ENCODE assay signal across 22 mouse cellular contexts in genomic region chr5:13066942-13067341, GRCm38 (mm10). TPM values are rescaled to one million over a fixed set of nuclear protein-coding genes. Genes with fewer than 3 reads are reported as not detected.
DNase-seq lines count a peak whose midpoint lies in the region; ATAC-seq and TF ChIP-seq lines count a peak whose summit lies in the region.
"Had no signal": no experiment of that assay in that cellular context is flagged by ENCODE, and none has a peak within 500 bp of the region (broad histone marks: within the 10 kb centered on the region; RNA-seq: fewer than 3 reads in every experiment).

No protein-coding gene starts in this region.

- DNase-seq in ZHBTc4 (ENCODE audit: low read depth, low spot score), result peak; percentile 5
- peak; percentile 17 for DNase-seq in brain, embryonic 14.5 days (ENCODE audit: low read depth)
- no peak for DNase-seq in limb, embryonic 10.5 days (ENCODE audit: low spot score)
- DNase-seq in spleen, postnatal 36 days (ENCODE audit: low spot score in 2 of 2), result no peak
- no peak for DNase-seq in cerebellum, adult 11-12 months
- no peak for DNase-seq in lung, postnatal 36 days
- DNase-seq: adrenal gland, adult 2 months; adrenal gland, postnatal 10 days; adrenal gland, postnatal 25 days; cerebellum, adult 18-20 months; cerebellum, adult 8-10 months; cerebellum, adult 9-11 months; cerebellum, postnatal 14 days; cerebellum, postnatal 36 days had no signal

- H3K9ac ChIP-seq in limb, embryonic 12.5 days (replicated peaks), result no peak overlapping the region
- H3K9ac ChIP-seq: embryonic facial prominence, embryonic 13.5 days; embryonic facial prominence, embryonic 15.5 days; forebrain, embryonic 12.5 days had no signal

- H3K4me3 ChIP-seq in limb, embryonic 10.5 days, result no peak overlapping the region
- H3K4me3 ChIP-seq in limb, embryonic 12.5 days (replicated peaks), result no peak overlapping the region
- H3K4me3 ChIP-seq: embryonic facial prominence, embryonic 13.5 days; embryonic facial prominence, embryonic 15.5 days; erythroblast, embryonic 14.5 days; forebrain, embryonic 10.5 days; forebrain, embryonic 12.5 days had no signal

- no peaks in the 10 kb centered on the region for H3K9me3 ChIP-seq in limb, embryonic 10.5 days (replicated peaks)
- H3K9me3 ChIP-seq in limb, embryonic 12.5 days, result 0 out of 2 replicates have a peak, but pooled peaks cover 3% of the 10 kb centered on the region
- H3K9me3 ChIP-seq: embryonic facial prominence, embryonic 15.5 days; forebrain, embryonic 10.5 days; forebrain, embryonic 12.5 days had no signal

- H3K27me3 ChIP-seq in limb, embryonic 10.5 days (ENCODE audit: low read depth, poor library complexity, severe bottlenecking), result no peaks in the 10 kb centered on the region
- H3K27me3 ChIP-seq in limb, embryonic 12.5 days, result no peaks in the 10 kb centered on the region
- H3K27me3 ChIP-seq: embryonic facial prominence, embryonic 13.5 days; embryonic facial prominence, embryonic 15.5 days; forebrain, embryonic 12.5 days had no signal

- WGBS in limb, embryonic 10.5 days, result 18% methylated on average over 3 of the region's 3 CpGs
- WGBS in limb, embryonic 12.5 days, result 9% methylated on average over 3 of the region's 3 CpGs

- H3K4me1 ChIP-seq in limb, embryonic 10.5 days, result peaks cover 27% of the 10 kb centered on the region
- H3K4me1 ChIP-seq in limb, embryonic 12.5 days (replicated peaks), result peaks cover 12% of the 10 kb centered on the region
- H3K4me1 ChIP-seq: embryonic facial prominence, embryonic 15.5 days; forebrain, embryonic 10.5 days; forebrain, embryonic 12.5 days had no signal

- H3K27ac ChIP-seq in limb, embryonic 10.5 days, result peak overlapping the region; percentile 77
- H3K27ac ChIP-seq in limb, embryonic 12.5 days, result no peak overlapping the region
- H3K27ac ChIP-seq: embryonic facial prominence, embryonic 13.5 days; embryonic facial prominence, embryonic 15.5 days; forebrain, embryonic 10.5 days; forebrain, embryonic 12.5 days had no signal

- 0 out of 2 replicates have a peak, but pooled peaks have one; percentile 56 for ATAC-seq in limb, embryonic 12.5 days (ENCODE audit: insufficient number of reproducible peaks, insufficient read depth, low FRiP score, low TSS enrichment, low read depth)
- ATAC-seq: forebrain, embryonic 14.5 days; forebrain, embryonic 16.5 days had no signal

- H3K4me2 ChIP-seq in limb, embryonic 12.5 days, result no peak overlapping the region
- H3K4me2 ChIP-seq: embryonic facial prominence, embryonic 13.5 days; embryonic facial prominence, embryonic 15.5 days; forebrain, embryonic 12.5 days had no signal

- H3K36me3 ChIP-seq in limb, embryonic 10.5 days, result no peaks in the 10 kb centered on the region
- no peaks in the 10 kb centered on the region for H3K36me3 ChIP-seq in limb, embryonic 12.5 days
- H3K36me3 ChIP-seq: embryonic facial prominence, embryonic 13.5 days; embryonic facial prominence, embryonic 15.5 days; forebrain, embryonic 10.5 days; forebrain, embryonic 12.5 days had no signal

- TF ChIP-seq CTCF in brain, embryonic 14.5 days (IDR thresholded peaks at IDR 0.05; ENCODE audit: borderline replicate concordance, extremely low read depth, insufficient read depth, insufficient read length), result no peak

- no peak for TF ChIP-seq POLR2A in brain, embryonic 14.5 days (IDR thresholded peaks at IDR 0.05; ENCODE audit: borderline replicate concordance, extremely low read depth, insufficient read depth, insufficient read length, poor library complexity, severe bottlenecking)

RNA-seq across cellular contexts. Expression of gene Sema3a, which starts 58.3 kb away (rescaled TPM):
- polyA plus RNA-seq in brain, embryonic 14.5 days (2012; rRNA removed), result 6.9 and 13.3 TPM in 2 replicates
- 48.0 and 52.1 TPM in 2 replicates for polyA plus RNA-seq in limb, embryonic 10.5 days (2016; fragmentation: Nextera tagmentation; extraction: Ambion mirVana)
- 56.5 and 60.9 TPM in 2 replicates for polyA plus RNA-seq in limb, embryonic 12.5 days (2016; fragmentation: Nextera tagmentation; extraction: Ambion mirVana)

Comparison
In these comparisons a context has a peak if more than half of its experiments do, and no peak if none do; other contexts are left out.
1. DNase-seq: peak in ZHBTc4 (single experiment) and brain, embryonic 14.5 days (single experiment); none in limb, embryonic 10.5 days (single experiment), spleen, postnatal 36 days (0 of 2), cerebellum, adult 11-12 months (single experiment) and lung, postnatal 36 days (single experiment).